Mouse (Mus musculus): ENCODE data around the gene Atl3.

DNA sequence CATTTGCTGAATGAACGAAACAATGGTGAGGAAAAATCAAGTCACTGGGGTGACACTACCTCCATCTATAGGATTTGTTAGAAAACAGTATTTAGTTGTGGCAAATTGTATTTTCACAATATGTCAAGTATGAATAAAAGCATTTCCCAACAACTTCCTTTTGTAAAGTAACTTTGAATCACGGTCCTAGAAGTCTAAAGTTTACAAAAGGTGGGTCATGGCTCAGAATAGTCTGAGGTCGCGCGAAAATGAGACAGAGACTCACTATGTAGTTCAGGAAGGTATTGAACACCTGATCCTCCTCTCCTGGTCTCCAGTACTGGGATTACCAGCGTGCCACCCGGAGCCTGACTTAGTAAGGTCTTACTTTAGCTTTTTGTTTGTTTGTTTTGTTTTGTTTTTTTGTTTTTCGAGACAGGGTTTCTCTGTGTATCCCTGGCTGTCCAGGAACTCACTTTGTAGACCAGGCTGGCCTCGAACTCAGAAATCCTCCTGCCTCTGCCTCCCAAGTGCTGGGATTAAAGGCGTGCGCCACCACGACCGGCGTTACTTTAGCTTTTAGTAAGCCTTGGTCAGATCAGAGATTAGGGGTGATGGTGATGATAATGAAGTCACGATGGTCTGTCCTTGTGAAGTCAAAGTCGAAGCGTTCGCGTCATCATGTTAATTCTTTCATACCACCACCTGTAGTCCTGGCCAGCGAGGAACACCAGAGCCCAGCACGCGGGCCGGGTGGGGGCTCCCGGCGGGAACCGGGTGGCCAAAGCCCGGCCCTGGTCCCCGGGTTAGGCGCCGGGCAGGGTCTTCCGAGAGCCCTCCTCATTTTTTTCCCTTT, at the start of gene Atl3:
- TF ChIP-seq CTCF (IDR thresholded peaks at IDR 0.05; ENCODE audit: low read depth): no peak
- no peak for TF ChIP-seq EP300 (IDR thresholded peaks at IDR 0.05; ENCODE audit: low read depth)
